Mouse (Mus musculus): ENCODE results near the gene Mrps26. TPM values are rescaled to one million over a fixed set of nuclear protein-coding genes. Genes with fewer than 3 reads are reported as not detected.

Gene Mrps26
- polyA plus RNA-seq (2012; rRNA removed; ENCODE audit: low replicate concordance): 85.0 and 146 TPM in 2 replicates

GRCm38 (mm10) chr2:130563212-130564055, at the start of gene Mrps26:
Mrps26 (plus strand) TSS chr2:130563742.

DNA sequence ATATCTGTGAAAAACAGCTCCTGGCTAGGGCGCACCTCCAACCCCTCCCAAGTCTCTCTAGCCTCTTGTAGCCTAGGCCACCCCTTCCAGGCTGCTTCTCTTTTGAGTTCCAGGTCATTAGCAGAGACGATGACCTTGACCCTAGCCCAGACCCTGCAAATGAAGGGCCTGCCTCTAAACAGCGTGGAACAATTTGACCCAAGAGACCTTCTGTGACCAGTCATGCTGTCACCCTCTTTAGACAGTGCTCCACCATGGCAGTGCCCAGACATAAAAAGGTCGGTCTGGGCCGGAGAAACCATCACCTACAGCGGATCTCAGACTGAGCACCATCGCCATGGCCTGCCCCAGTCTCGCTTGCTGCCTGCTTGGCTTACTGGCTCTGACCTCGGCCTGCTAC, 12.3 kb downstream of the Mrps26 start, which contains the start of gene Oxt:
Gene Oxt, plus strand, starts transcription at position 301 of the 400 bp plus-strand sequence.

GRCm38 (mm10) chr2:130582552-130582951, 19.0 kb downstream of the Mrps26 start, which contains the start of gene Avp:
Avp (minus strand) TSS chr2:130582554.

Other genes starting within 250 kb of the Mrps26 start
- 1.1 and 1.2 TPM in 2 replicates for gene Cpxm1, start 166.2 kb upstream of the Mrps26 start, polyA plus RNA-seq (2012; rRNA removed; ENCODE audit: low replicate concordance)
- not detected in 2 replicates for gene Gm28372, start 158.5 kb upstream of the Mrps26 start, polyA plus RNA-seq (2012; rRNA removed; ENCODE audit: low replicate concordance)
- not detected in 2 replicates for gene 1700020A23Rik, start 158.5 kb upstream of the Mrps26 start, polyA plus RNA-seq (2012; rRNA removed; ENCODE audit: low replicate concordance)
- not detected in 2 replicates for gene Tmem239, start 157.3 kb upstream of the Mrps26 start, polyA plus RNA-seq (2012; rRNA removed; ENCODE audit: low replicate concordance)
- gene Vps16, start 139.4 kb upstream of the Mrps26 start, polyA plus RNA-seq (2012; rRNA removed; ENCODE audit: low replicate concordance): 29.5 and 34.3 TPM in 2 replicates
- gene Pced1a, start 139.0 kb upstream of the Mrps26 start, polyA plus RNA-seq (2012; rRNA removed; ENCODE audit: low replicate concordance): 10.8 and 17.5 TPM in 2 replicates
- 12.7 and 22.3 TPM in 2 replicates for gene Ptpra, start 113.5 kb upstream of the Mrps26 start, polyA plus RNA-seq (2012; rRNA removed; ENCODE audit: low replicate concordance)
- not detected in 2 replicates for gene Oxt, start 12.4 kb downstream of the Mrps26 start, polyA plus RNA-seq (2012; rRNA removed; ENCODE audit: low replicate concordance)
- gene Avp, start 18.8 kb downstream of the Mrps26 start, polyA plus RNA-seq (2012; rRNA removed; ENCODE audit: low replicate concordance): 0.26 TPM in 1 of 2 replicates, not detected in the other
- gene Fastkd5, start 66.3 kb downstream of the Mrps26 start, polyA plus RNA-seq (2012; rRNA removed; ENCODE audit: low replicate concordance): 0.23 and 0.46 TPM in 2 replicates
- 3.7 and 4.6 TPM in 2 replicates for gene Ubox5, start 66.3 kb downstream of the Mrps26 start, polyA plus RNA-seq (2012; rRNA removed; ENCODE audit: low replicate concordance)
- gene Lzts3, start 79.1 kb downstream of the Mrps26 start, polyA plus RNA-seq (2012; rRNA removed; ENCODE audit: low replicate concordance): 48.2 and 56.0 TPM in 2 replicates
- 82.1 and 106 TPM in 2 replicates for gene Ddrgk1, start 100.9 kb downstream of the Mrps26 start, polyA plus RNA-seq (2012; rRNA removed; ENCODE audit: low replicate concordance)
- 20.8 and 23.9 TPM in 2 replicates for gene Itpa, start 103.9 kb downstream of the Mrps26 start, polyA plus RNA-seq (2012; rRNA removed; ENCODE audit: low replicate concordance)
- 0.91 and 1.4 TPM in 2 replicates for gene Slc4a11, start 133.8 kb downstream of the Mrps26 start, polyA plus RNA-seq (2012; rRNA removed; ENCODE audit: low replicate concordance)

Data from duodenum, adult 2 months (tissue).